Mouse (Mus musculus) layer of hippocampus, postnatal 36 days (tissue): Measurements from ENCODE around the gene C1rl. TPM values are rescaled to one million over a fixed set of nuclear protein-coding genes. Genes with fewer than 3 reads are reported as not detected.
"Not testable (repeated sequence)": the region's sequence is repeated elsewhere in the genome, so short reads cannot be mapped to it uniquely, and the experiment has no call there.

Experiments
- DNase-seq, 2 experiments: peaks; one replicate each; pipeline ENCODE4 v3.0.0; 2022
- total RNA-seq, 2 experiments: library from RNA; stranded (reverse); gene quantifications; 2 replicates each; pipeline ENCODE4 v1.2.3; 2021

The C1rl gene
- under 1 TPM; 0.13 to 0.15 TPM for total RNA-seq

DNA sequence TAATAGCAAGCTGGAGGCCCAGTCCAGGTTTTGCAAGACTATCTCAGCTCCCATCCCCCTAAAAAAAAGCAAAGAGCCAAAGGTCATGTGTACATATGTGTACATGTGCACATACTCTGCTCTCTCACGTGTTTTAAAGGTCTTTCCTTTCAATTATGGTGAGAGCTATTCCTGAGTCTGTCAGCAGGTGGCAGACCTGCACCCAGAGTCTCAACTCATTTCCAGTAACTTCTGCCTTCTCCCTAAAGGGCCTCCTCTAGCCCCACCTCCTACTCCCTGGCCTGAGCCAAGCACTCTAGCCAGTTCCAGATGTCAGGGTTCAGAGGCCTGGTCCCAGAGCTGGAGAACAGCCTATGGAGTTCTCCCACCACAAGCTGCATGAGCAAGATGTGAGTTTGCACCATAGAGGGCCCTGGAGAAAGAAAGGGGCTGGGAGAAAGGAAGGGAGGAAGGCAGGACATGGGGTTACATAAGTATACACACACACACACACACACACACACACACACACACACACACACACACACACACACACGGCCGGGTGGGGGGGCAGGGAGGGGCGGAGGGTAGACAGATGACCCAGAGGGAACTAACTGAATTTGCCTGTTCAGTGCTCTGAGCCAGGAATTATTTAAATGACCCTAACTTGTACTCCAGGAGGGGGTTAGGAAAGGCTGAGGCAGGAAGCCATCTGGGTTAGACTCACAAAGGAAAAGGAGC is at the start of gene C1rl:
Gene C1rl, plus strand, starts transcription at position 272 of the 720 bp plus-strand sequence.
- peak; percentile 39 to 62 for DNase-seq

DNA sequence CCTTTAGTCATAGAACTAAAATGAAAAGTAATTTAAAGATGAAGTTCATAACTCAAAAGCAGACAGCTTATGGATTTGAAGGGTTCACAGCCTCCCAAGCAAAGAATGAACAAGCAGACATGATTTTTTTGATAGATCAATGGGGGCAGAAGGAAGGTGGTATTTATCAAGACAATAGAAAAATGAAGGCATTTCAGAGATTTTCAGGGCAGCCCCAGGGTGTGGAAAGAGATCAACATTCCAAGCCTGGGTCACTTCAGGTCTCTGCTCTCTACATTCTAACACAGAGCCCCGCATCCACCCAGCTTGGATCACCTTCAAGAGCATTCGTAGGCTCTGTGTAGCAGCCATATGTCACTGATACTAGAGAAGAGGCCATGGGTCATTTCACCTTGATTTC is 49.6 kb upstream of the C1rl start:
- no peak for DNase-seq

DNA sequence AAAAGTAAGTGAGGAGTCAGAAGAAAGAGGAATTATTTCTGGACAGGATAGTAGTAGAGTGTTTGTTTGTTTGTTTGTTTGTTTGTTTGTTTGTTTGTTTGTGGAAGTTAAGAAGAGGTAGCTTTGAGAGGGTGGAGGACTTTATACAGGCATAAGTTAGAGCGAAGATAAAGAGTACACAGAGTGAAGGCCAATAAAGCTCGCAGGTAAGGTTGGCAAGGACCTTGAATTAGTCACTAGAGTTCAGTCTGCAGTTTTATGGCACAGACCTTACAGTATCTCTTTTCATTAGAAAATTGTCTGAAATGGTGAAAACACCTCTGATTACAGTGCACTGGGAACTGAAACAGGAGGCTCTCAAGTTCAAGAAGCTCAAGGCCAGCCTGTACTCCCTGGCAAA is 46.9 kb upstream of the C1rl start:
- no peak for DNase-seq

DNA sequence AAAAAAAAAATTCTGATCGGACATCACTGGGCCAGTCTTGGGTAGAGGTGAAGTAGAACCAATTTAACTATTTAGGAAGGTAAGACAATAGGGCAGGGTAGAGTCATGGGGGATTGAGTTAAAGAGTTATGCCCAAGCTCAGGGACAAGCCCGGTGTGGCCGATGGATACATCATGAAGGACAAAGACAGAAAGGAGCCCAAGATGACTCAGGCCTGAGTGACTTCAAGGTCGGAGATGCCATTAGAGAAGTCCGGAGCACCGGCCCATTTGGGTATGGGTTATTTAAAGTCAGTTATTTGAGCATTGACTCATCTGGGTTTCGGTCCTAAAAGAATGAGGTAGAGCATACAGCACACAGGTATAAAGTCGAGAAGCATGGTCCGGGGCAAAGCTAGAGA is 46.5 kb upstream of the C1rl start:
- DNase-seq = no peak

DNA sequence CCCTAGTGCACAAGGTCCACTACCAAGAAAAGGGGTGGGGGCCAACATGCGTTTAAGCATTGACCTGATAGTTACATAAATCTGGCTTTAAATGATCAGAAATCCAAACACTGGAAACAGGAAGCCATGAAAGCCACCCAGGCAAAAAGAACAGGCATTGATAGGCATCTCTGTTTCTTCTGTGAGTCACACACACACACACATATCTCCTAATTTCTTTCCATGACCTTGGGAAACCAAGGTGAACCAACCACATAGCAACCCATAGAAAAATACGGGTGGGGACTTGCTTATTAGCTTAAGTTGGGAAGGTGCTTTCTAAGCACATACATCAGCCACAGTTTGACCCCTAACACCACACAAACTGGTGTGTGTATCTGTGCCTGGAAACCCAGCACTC is 45.6 kb upstream of the C1rl start:
- DNase-seq = no peak

DNA sequence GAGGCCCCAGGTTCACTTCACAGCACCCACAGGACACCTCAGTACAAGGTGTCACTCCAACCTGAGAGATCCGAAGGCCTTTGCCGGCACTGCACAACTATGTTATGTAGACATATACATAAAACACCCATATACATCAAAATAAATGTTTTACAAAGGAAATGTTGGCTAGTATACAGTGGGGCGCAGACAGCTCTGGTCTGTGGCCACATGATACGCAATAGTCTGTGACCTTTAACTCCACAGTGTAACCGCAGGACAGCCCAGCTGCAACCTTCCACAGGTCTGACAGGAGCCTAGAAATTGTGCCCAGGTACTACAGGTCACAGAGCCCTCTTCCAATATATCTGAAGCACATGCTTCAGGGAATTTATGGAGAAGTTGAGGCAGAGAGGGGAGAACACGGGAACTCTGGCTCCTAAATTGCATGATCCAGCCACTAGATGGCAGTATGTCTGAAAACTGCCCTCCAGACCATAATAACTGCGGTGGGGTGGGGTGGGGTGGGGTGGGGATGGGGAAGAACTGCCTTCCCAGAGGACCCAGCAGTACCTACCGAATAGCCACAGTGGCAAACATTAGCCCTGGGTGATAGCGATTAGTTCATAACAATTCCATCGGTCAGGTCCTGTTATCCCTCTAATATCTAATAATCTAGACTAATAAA is 44.6 kb upstream of the C1rl start:
- no peak for DNase-seq

DNA sequence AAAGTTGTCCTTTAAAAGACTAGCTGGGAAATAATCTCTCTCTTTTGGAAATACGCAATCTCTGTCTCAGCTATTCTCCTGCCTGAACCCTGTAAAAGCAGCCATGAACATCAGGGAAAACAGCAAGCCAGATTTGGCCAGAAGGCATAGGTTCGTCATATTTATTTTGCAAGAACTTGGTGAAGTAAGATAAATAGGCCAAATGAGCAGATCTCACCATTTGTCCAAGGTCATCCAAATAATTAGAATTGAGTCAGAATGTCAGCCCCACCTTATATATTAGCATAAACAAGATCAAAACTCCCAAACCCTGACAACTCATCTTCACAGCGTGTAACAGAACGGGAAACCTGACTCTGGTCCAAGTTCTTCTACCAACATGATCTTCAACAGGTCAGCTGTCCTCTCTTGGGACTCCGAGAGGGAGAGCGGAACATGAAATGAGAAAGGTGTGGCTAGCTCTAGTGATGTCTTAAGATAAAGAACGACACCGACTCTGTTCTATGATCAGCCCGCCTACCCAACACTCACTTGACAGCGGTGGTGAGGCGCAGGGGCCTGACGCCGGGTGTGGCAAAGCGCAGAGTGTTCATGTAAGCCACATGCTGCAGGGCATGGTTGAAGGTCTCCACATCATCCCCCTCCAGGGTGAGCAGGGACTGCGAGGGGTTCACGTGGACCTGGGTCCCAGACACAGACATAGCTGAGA is 43.8 kb upstream of the C1rl start:
- no peak for DNase-seq

DNA sequence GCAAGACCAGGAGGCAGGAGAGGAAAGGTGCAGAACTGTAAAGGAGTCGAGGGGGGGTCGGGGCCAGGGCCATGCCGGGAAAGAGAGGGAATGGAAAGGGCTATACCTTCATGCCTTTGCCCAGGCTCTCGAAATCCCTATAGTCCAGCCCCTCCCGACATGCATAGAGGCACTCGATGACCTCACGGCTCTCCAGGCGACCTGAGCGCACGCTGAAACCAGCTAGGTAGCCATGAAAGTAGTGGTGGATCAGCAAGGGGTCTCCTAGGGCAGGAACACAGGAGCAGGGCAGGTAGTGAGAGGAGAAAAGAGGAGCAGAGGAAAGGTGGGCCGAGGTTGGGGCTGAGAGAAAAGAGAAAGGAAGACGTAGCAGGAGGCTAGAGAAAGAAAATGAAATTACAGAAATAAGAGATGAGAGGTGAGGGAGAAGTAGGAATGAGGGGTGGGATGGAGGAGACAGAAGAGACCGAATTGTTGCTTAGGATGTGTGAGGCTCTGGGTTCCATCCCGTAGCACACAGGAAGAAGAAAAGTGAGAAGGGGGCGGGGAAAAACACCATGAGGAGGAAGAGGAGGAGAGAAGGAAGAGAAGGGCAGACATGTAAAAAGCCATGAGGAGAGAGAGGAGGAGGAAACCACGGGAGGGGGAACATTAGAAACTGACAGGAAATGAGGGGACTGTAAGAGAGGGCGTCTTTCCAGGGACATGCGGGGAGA is 43.1 kb upstream of the C1rl start:
- no peak for DNase-seq

DNA sequence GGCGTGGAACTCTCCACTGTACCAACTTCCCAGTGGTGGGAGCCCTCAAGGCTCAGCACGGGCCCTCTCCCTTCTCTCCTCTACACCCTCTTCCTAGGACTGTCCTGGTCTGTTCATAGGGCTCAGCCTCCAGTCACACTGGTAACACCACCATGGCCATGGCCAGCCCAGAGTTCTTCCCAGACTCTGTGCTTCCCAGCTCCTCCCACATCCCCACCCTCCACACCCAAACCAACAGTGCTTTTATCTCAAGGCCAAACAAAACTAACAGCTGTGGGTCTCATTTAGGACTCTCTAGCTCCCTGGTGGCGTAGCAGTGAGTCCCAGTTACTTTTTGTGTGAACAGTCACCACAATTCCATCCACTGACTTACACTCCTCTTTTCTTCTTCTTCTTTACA is 40.9 kb upstream of the C1rl start:
- no peak for DNase-seq

DNA sequence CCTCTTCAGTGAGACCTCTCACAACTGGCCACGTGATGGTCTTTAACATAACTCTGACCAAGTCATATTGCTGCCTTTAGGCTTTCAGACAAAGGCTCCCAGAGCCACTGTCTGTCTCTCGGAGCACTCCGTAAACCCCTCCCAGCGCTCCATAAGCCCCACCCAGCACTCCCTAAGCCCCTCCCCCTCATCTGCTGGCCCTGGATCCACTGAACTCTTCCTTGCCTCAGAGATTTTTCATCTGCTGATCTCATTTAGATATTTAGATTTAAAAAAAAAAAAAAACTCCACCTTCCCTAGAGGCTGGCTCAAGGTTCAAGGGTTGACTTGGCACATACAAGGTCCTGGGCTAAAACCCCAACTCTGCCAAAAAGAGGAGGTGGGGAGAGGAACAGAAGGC is 39.2 kb upstream of the C1rl start:
- no peak for DNase-seq

DNA sequence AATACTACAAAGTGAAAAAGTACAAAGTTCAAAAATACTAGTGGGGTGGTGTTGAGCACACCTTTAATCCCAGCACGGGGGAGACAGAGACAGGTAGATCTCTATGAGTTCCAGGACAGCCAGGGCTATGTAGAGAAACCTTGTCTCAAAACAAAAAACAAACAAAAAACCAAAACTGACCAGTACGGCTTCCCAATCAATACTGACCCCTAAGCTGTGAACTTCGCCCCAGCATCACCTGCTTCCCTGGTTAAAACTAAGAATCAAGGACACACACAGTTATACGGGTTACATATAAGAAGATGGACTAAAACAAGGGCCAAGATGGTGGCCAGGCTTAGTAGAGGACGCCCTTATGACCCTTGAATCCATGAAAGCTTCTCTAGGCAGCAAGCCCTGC is 36.7 kb upstream of the C1rl start:
- DNase-seq = no peak

DNA sequence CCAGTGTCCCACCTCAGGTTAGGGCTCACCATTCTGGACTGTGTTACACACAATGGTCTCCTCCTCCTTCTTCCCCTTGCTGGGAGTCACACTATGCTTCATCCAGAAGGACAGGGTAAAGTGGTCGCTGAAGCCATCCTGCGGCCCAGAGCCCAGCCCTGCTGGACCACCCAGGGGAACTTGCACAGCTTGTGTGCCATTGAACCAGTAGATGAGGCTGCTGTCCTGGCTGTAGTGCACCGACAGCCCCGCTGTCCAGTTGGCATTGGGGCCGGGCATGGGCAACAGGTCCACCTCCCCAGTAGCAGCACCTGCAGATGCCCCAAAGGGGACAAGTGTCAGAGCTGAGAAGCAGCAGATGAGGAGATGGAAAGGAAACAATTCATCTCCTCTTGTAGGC is 35.1 kb upstream of the C1rl start:
- DNase-seq = no peak

DNA sequence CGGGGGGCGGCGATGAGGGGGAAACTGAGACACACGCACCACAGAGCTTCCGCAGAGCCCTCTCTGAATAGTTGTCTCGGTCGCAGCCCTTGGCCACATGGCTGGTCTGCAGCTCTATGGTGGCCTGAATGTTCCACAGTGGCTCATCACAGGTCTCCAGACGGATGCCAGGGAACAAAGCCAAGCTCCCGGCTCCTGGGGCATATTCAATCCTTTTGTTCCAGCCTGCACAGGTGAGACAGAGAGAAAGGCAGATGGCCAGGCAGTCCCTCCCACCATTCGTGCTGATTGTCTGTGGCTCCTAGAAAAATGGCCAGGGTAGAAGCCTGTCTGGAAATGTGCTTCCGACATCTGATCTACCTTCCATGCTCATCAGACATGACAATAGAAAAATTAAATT is 34.4 kb upstream of the C1rl start:
- no peak for DNase-seq

DNA sequence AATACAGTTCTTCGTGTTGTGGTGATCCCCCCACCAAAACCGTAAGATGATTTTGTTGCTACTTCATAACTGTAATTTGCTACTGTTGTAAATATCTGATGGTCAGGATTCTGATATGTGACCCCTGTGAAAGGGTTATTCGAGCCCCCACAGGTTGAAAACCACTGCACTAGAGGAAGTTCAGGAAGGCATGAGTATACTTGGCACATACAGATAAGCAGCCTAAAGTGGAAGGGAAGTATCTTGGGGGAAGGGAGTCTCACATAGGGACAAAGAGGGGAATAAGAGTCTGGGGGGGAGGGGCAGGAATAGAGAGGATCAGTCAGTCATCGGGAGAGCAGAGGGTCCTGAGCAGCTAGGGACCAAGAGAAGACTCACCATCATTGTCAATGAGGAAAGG is 33.5 kb upstream of the C1rl start:
- no peak for DNase-seq

DNA sequence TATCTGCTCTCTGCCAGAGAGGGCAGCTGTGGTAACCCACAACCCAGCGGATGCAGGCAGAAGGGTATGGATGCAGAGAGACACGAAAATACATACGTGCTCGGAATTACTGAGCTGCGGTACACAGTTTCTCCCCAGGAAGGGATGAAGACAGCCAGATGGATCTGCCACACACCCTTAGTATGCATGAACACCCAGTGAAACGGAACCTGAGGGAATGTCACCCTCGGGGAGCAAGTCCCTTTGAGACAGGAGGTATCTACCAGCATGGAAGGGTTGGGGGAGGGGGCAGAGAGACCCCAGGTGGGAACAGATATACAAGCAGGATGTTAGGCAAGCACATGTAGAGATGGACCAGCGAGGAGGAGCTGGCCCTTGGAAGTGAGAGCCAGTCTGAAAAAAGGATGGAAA is 29.0 kb upstream of the C1rl start:
- DNase-seq = no peak

DNA sequence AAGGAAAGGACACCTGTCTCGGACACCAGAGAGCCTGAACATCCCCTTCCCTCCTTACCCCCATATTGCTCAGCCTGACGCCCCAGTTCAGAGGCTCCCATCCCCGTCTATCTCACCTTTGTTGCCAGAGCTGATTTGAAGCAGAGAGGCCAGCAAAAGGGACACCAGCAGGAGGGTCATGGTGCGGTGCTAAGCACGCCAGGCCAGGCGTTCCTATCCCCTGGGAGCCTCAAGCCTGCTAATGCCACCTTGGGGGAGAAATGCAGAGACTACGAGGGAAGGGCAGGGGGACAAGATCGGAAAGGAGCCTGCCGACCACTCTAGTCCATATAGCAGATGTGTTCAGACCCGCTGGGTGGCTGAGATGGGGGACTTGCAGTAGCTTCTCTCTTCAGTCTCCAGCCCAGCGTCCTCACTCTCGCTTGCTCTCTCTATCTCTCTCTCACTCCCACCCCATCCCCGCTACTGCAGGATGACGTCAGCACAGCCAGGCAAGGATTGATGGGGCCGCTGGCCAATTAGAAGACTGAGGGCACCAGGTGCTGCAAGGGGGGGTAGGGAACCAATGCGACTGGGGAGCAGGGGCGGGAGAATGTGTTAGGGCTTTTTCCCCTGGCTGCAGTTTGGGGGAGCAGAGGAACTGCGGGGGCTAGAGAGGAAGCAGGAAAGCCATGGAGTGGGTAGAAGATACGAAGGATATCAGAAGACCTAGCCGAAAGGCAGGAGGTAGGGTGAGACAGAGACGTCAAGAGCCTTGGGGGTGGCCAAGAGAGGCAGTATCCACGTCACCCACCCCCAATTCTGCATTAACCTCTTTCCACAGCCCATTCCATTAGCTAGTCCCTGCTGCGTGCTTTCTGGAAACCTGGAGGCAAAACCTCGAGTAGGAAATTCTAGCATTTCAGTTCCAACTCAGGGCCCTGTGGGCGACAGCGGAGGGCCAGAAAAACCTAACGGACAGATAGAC is 28.3 kb upstream of the C1rl start, which contains the start of gene Clstn3:
Gene Clstn3, minus strand, starts transcription at position 490 of the 967 bp plus-strand sequence.
- DNase-seq = peak; percentile 92 to 93

DNA sequence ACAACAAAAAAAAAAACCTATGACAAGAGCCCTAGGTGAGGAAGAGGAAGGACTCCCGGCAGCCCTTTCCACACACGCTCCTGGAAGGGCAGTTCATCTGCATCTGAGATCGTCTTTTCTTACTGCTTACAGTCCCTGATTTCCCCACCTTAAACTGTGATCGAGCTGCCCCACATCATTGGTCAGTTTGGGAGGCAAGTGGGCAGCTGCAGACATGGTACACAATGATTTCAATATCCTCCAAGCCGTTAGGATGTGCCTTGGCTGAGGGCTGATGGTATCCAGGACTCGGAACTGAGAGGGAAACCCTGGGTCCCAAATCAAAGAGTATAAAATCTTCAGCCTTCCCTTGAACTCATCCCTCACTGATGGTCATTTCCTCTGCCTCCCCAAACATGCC is 27.6 kb upstream of the C1rl start:
- DNase-seq = no peak

DNA sequence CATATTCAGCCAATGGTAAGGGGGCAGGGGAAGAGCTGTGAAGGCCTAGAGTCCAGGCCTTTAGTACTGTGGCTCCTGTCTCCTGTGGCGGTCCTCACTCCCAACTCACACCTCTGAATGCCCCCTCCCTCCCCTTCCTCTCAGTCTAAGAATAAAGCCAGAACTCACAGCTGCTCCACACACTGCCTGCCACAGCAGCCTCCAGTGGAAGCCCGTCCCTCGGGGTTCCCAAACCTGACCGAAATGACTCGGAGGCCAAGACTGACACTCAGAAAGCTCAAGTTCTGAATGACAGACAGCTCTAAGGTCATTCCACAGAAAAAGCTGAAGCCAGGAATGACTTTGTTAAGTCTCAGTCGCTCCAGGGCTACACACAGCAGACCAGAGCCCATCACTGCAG is 27.2 kb upstream of the C1rl start:
- DNase-seq = no peak

DNA sequence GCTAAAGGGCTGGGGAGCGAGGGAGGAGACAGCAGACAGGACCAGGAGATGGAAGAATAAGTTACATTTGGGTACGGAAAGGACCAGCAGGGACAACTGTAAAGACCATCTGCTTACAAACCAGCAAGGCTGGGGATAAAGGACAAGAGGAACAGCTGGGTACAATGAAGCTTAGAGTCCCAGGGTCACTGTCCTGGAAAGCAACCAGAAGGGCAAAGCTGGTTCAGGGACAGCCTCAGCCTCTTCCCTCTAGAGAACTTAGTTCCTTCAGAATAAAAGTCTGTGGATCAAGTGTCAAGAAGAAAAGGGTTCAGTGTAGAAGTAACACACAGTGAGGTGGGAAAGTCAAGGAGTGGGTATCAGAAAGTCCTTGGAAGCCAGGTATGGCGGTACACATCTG is 21.8 kb upstream of the C1rl start:
- DNase-seq = no peak

DNA sequence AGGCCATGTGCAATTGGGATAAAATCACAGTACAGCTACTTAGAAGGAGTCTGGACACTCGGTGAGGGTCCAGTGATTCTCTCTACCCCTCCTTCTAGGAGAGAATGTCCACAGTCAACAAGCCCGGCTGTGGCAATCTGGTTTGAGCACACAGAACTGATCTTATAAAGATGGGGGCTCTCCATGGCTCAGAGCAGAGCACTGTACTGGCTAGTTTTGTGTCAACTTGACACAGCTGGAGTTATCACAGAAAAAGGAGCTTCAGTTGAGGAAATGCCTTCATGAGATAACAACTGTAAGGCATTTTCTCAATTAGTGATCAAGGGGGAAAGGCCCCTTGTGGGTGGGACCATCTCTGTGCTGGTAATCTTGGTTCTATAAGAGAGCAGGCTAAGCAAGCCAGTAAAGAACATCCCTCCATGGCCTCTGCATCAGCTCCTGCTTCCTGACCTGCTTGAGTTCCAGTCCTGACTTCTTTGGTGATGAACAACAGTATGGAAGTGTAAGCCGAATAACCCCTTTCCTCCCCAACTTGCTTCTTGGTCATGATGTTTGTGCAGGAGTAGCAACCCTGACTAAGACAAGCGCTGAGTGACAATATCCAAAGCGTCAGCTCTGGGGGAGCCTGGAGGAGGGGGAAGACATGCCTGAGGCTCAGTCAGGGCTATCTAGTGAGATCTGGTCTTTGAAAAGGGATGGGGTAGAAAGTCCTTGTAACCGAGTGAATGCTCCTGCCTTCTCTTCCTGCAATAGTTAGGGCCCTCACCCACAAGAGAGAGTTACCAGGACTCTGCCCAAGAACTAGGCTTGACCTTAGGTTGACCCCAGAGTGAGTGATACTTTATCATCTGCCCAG is 20.9 kb upstream of the C1rl start:
- DNase-seq = not testable (repeated sequence)

DNA sequence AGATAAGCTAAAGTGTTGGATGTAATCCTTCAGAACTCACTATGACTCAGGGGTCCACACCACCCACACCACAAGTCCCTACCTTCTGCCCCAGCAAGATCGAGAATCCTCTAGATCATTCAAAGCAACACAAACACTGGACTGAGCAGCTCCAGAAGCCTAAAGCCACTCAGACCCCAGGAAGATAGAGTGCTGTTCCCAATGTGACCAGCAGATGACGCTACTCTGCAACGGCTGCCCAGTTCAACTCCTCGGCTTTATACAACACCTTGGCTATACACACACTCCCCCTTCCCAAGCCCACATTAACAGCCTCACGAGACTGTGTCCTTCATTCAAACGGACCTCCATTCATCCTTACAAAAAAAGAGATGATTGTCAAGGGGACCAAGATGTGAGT is 20.1 kb upstream of the C1rl start:
- no peak for DNase-seq
